Mouse (Mus musculus): ENCODE results near the gene Dhrs1. TPM values are rescaled to one million over a fixed set of nuclear protein-coding genes. Genes with fewer than 3 reads are reported as not detected.

Gene Dhrs1
- polyA plus RNA-seq, 1 experiment = 76.3 TPM

DNA sequence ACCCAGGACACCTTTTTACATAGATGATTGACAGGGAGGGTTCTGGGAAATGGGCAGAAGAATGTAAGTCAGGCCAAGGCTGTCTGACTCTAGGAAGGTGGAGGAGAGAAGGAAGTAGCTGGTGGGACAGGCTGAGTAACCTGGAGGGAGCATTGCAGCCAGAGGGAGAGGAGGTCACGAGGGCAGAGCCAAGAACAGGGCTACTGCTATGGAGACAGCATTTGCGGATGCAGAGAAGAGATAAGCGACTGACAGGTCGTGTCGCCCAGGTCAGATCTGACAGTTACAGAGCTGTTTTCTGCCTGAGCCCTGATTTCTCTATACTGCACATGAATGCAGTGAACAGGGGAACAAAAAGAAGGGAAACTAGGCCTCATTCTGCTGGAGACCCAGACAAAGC lies 38.1 kb downstream of the Dhrs1 start:
- H3K79me2 ChIP-seq (ENCODE audit: control insufficient read depth, insufficient read depth) = no peaks in the 10 kb centered on the region
- no peak overlapping the region for H3K4me2 ChIP-seq (ENCODE audit: low read depth)
- H3K4me3 ChIP-seq = no peak overlapping the region
- no peaks in the 10 kb centered on the region for H3K27me3 ChIP-seq (ENCODE audit: control insufficient read depth, insufficient read depth, insufficient read length)
- TF ChIP-seq CEBPB (IDR thresholded peaks at IDR 0.05; ENCODE audit: insufficient read depth, poor library complexity, severe bottlenecking) = no peak
- no peak for TF ChIP-seq POLR2A (IDR thresholded peaks at IDR 0.05; ENCODE audit: insufficient read length, low read depth)
- TF ChIP-seq USF1 (IDR thresholded peaks at IDR 0.05; ENCODE audit: low read depth) = no peak
- TF ChIP-seq MAX (IDR thresholded peaks at IDR 0.05; ENCODE audit: low read depth) = no peak
- no peak for TF ChIP-seq TCF3 (IDR thresholded peaks at IDR 0.05; ENCODE audit: insufficient read length, low read depth)
- no peak for TF ChIP-seq TCF12 (IDR thresholded peaks at IDR 0.05; ENCODE audit: insufficient read depth, poor library complexity, severe bottlenecking)
- no peaks in the 10 kb centered on the region for H3K36me3 ChIP-seq (ENCODE audit: control insufficient read depth, insufficient read depth)
- H3ac ChIP-seq (ENCODE audit: control insufficient read depth, insufficient read length) = no peak overlapping the region

DNA sequence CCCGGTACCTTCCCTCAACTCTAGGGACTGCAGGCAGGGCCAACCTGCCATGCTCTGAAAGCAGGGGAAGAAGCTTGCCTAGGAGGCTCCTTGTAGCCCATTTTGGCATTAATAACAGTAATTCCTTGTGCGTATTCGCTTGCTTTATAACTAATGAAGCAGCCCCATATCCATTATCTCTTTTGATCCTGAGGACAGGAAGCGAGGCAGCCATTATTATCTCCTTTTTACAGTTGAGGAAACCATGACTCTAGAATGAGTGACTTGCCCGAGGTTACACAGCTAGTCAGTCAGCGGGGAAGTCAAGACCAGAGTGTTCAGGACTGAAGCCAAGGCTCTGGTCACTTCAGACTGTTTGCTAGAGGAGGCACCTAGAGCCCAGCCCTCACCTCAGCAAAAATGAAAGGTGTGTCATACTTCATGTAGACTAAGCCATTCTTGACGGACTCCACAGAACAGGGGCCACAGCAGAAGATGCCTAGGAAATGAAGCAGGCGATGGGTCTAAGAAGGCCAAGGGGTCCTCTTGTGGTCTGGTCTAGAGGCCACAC lies 39.4 kb downstream of the Dhrs1 start:
- Histone ChIP-seq H3K36me3 (ENCODE audit: control insufficient read depth, insufficient read depth) (no peaks in the 10 kb centered on the region), H3ac (ENCODE audit: control insufficient read depth, insufficient read length) (no peak overlapping the region), H3K4me2 (ENCODE audit: low read depth) (no peak overlapping the region), H3K27me3 (ENCODE audit: control insufficient read depth, insufficient read depth, insufficient read length) (no peaks in the 10 kb centered on the region), H3K79me2 (ENCODE audit: control insufficient read depth, insufficient read depth) (no peaks in the 10 kb centered on the region), H3K4me3 (no peak overlapping the region)
- TF ChIP-seq MYOG (IDR thresholded peaks at IDR 0.05; ENCODE audit: control insufficient read depth in 1 of 3, insufficient read depth in 1 of 3, insufficient read length in 2 of 3, low read depth in 2 of 3) (no peak), POLR2AphosphoS2 (IDR thresholded peaks at IDR 0.05; ENCODE audit: insufficient read length, low read depth) (no peak), MAX (IDR thresholded peaks at IDR 0.05; ENCODE audit: low read depth) (no peak), CEBPB (IDR thresholded peaks at IDR 0.05; ENCODE audit: insufficient read depth, poor library complexity, severe bottlenecking) (no peak), TCF3 (IDR thresholded peaks at IDR 0.05; ENCODE audit: insufficient read length, low read depth) (no peak), REST (IDR thresholded peaks at IDR 0.05; ENCODE audit: insufficient read depth, insufficient read length) (no peak), E2F4 (IDR thresholded peaks at IDR 0.05; ENCODE audit: insufficient read depth) (no peak), POLR2A (IDR thresholded peaks at IDR 0.05; ENCODE audit: insufficient read length, low read depth) (no peak), TCF12 (IDR thresholded peaks at IDR 0.05; ENCODE audit: insufficient read depth, poor library complexity, severe bottlenecking) (no peak), USF1 (IDR thresholded peaks at IDR 0.05; ENCODE audit: low read depth) (no peak), MYOD1 (IDR thresholded peaks at IDR 0.05; ENCODE audit: control insufficient read depth in 1 of 3, insufficient read length in 2 of 3, low read depth in 2 of 3) (no peak), SRF (IDR thresholded peaks at IDR 0.05; ENCODE audit: control insufficient read depth, insufficient read length, low read depth) (no peak)

DNA sequence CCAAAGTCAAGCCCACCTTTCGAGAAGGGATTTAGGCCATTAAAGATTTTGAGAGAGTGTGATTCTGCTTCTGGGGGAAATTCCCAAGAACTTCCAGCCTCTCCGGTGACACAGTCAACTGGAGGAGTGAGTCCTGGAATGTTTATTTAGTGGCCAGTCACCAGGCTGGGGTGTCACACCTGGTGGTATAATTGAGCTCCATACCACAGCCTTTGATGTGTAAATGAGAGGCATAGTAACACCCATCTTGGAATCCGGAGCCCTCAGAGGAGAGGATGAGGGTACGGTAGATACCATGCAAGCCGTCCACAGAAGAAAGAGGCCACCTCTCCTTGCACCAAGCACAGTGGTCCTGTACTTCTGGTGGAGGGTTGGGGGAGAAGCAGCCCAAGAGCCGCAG lies 42.7 kb downstream of the Dhrs1 start:
- no peaks in the 10 kb centered on the region for H3K79me2 ChIP-seq (ENCODE audit: control insufficient read depth, insufficient read depth)
- TF ChIP-seq POLR2A (IDR thresholded peaks at IDR 0.05; ENCODE audit: insufficient read length, low read depth) (no peak), CEBPB (IDR thresholded peaks at IDR 0.05; ENCODE audit: insufficient read depth, poor library complexity, severe bottlenecking) (no peak), POLR2AphosphoS2 (IDR thresholded peaks at IDR 0.05; ENCODE audit: insufficient read length, low read depth) (no peak), SRF (IDR thresholded peaks at IDR 0.05; ENCODE audit: control insufficient read depth, insufficient read length, low read depth) (no peak), MAX (IDR thresholded peaks at IDR 0.05; ENCODE audit: low read depth) (no peak), REST (IDR thresholded peaks at IDR 0.05; ENCODE audit: insufficient read depth, insufficient read length) (no peak), E2F4 (IDR thresholded peaks at IDR 0.05; ENCODE audit: insufficient read depth) (no peak), MYOD1 (IDR thresholded peaks at IDR 0.05; ENCODE audit: control insufficient read depth in 1 of 3, insufficient read length in 2 of 3, low read depth in 2 of 3) (no peak), MYOG (IDR thresholded peaks at IDR 0.05; ENCODE audit: control insufficient read depth in 1 of 3, insufficient read depth in 1 of 3, insufficient read length in 2 of 3, low read depth in 2 of 3) (no peak), TCF3 (IDR thresholded peaks at IDR 0.05; ENCODE audit: insufficient read length, low read depth) (no peak), USF1 (IDR thresholded peaks at IDR 0.05; ENCODE audit: low read depth) (no peak), TCF12 (IDR thresholded peaks at IDR 0.05; ENCODE audit: insufficient read depth, poor library complexity, severe bottlenecking) (no peak)
- no peak overlapping the region for H3K4me2 ChIP-seq (ENCODE audit: low read depth)
- H3ac ChIP-seq (ENCODE audit: control insufficient read depth, insufficient read length) = no peak overlapping the region
- H3K4me3 ChIP-seq = no peak overlapping the region
- peaks cover 4% of the 10 kb centered on the region for H3K27me3 ChIP-seq (ENCODE audit: control insufficient read depth, insufficient read depth, insufficient read length)
- no peaks in the 10 kb centered on the region for H3K36me3 ChIP-seq (ENCODE audit: control insufficient read depth, insufficient read depth)

DNA sequence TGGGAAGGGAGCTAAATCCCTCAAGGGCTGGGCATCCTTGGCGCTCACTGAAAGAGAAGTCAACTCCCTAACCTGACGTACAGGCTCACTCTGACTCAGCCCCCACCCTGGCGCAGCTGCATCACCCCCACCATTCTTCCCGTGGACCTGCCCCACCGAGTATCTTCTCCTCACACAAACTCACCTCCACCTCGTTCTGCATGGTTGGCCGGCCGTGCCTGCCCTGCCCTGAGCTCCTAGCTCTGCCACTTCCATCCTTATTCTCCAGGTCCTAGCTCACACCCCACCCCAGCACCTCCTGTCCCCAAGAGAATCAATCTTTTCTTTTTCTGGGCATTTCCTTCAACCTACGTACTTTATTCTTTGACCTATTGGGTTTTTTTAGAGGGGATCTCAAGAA lies 44.4 kb downstream of the Dhrs1 start:
- TF ChIP-seq MYOG (IDR thresholded peaks at IDR 0.05; ENCODE audit: control insufficient read depth in 1 of 3, insufficient read depth in 1 of 3, insufficient read length in 2 of 3, low read depth in 2 of 3) (no peak), MAX (IDR thresholded peaks at IDR 0.05; ENCODE audit: low read depth) (no peak), MYOD1 (IDR thresholded peaks at IDR 0.05; ENCODE audit: control insufficient read depth in 1 of 3, insufficient read length in 2 of 3, low read depth in 2 of 3) (no peak), USF1 (IDR thresholded peaks at IDR 0.05; ENCODE audit: low read depth) (no peak), SRF (IDR thresholded peaks at IDR 0.05; ENCODE audit: control insufficient read depth, insufficient read length, low read depth) (no peak), POLR2AphosphoS2 (IDR thresholded peaks at IDR 0.05; ENCODE audit: insufficient read length, low read depth) (no peak), TCF3 (IDR thresholded peaks at IDR 0.05; ENCODE audit: insufficient read length, low read depth) (no peak), E2F4 (IDR thresholded peaks at IDR 0.05; ENCODE audit: insufficient read depth) (no peak), TCF12 (IDR thresholded peaks at IDR 0.05; ENCODE audit: insufficient read depth, poor library complexity, severe bottlenecking) (no peak), CEBPB (IDR thresholded peaks at IDR 0.05; ENCODE audit: insufficient read depth, poor library complexity, severe bottlenecking) (no peak)
- no peak overlapping the region for H3K4me3 ChIP-seq
- H3K79me2 ChIP-seq (ENCODE audit: control insufficient read depth, insufficient read depth) = no peaks in the 10 kb centered on the region
- peaks cover 4% of the 10 kb centered on the region for H3K27me3 ChIP-seq (ENCODE audit: control insufficient read depth, insufficient read depth, insufficient read length)
- H3K36me3 ChIP-seq (ENCODE audit: control insufficient read depth, insufficient read depth) = no peaks in the 10 kb centered on the region
- H3ac ChIP-seq (ENCODE audit: control insufficient read depth, insufficient read length) = no peak overlapping the region
- no peak overlapping the region for H3K4me2 ChIP-seq (ENCODE audit: low read depth)

DNA sequence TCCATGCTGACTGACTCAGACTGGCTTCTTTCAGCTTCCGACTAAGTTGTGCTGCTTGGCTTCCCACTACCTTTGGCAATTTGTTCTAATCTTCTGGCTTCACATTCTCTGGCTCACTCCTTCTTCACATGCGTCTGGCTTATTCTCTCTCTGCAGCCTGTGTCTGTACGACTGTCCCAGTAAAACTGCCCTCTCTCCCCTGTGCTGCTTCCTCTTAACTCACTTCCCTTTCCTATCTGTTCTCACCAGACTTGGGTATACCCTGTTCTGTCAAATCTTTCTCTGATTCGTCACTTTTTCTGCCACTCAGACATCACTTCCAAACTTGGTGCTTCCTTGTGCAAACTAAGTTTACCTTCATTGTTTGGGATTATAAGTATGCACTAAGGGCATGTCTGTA lies 48.3 kb downstream of the Dhrs1 start:
- Histone ChIP-seq H3K4me3 (no peak overlapping the region), H3K4me2 (ENCODE audit: low read depth) (no peak overlapping the region), H3K27me3 (ENCODE audit: control insufficient read depth, insufficient read depth, insufficient read length) (peaks cover 4% of the 10 kb centered on the region), H3K36me3 (ENCODE audit: control insufficient read depth, insufficient read depth) (no peaks in the 10 kb centered on the region), H3ac (ENCODE audit: control insufficient read depth, insufficient read length) (no peak overlapping the region), H3K79me2 (ENCODE audit: control insufficient read depth, insufficient read depth) (no peaks in the 10 kb centered on the region)
- no peak for TF ChIP-seq TCF12 (IDR thresholded peaks at IDR 0.05; ENCODE audit: insufficient read depth, poor library complexity, severe bottlenecking)
- TF ChIP-seq REST (IDR thresholded peaks at IDR 0.05; ENCODE audit: insufficient read depth, insufficient read length) = no peak
- TF ChIP-seq MAX (IDR thresholded peaks at IDR 0.05; ENCODE audit: low read depth) = no peak
- no peak for TF ChIP-seq POLR2AphosphoS2 (IDR thresholded peaks at IDR 0.05; ENCODE audit: insufficient read length, low read depth)
- TF ChIP-seq POLR2A (IDR thresholded peaks at IDR 0.05; ENCODE audit: insufficient read length, low read depth) = no peak
- TF ChIP-seq TCF3 (IDR thresholded peaks at IDR 0.05; ENCODE audit: insufficient read length, low read depth) = no peak
- TF ChIP-seq USF1 (IDR thresholded peaks at IDR 0.05; ENCODE audit: low read depth) = no peak
- no peak for TF ChIP-seq MYOG (IDR thresholded peaks at IDR 0.05; ENCODE audit: control insufficient read depth in 1 of 3, insufficient read depth in 1 of 3, insufficient read length in 2 of 3, low read depth in 2 of 3)
- no peak for TF ChIP-seq E2F4 (IDR thresholded peaks at IDR 0.05; ENCODE audit: insufficient read depth)
- TF ChIP-seq MYOD1 (IDR thresholded peaks at IDR 0.05; ENCODE audit: control insufficient read depth in 1 of 3, insufficient read length in 2 of 3, low read depth in 2 of 3) = no peak
- no peak for TF ChIP-seq CEBPB (IDR thresholded peaks at IDR 0.05; ENCODE audit: insufficient read depth, poor library complexity, severe bottlenecking)
- TF ChIP-seq SRF (IDR thresholded peaks at IDR 0.05; ENCODE audit: control insufficient read depth, insufficient read length, low read depth) = no peak

All from myocyte (in vitro differentiated cells).